Mouse (Mus musculus) MEL (cell line): ENCODE results near the gene Vash1.

Experiments
- CHD2 ChIP-seq: IDR thresholded peaks from 2 replicates; pipeline ENCODE4 v1.6.1; 2011; ENCODE audit warnings: low read length, improper control_type of control experiment
- CTCF ChIP-seq, 3 experiments: IDR thresholded peaks in 2 of 3; conservative IDR thresholded peaks in 1 of 3; 2 replicates each; pipeline ENCODE4 v1.5.1; 2011 to 2012; ENCODE audit warnings: low read length in 3 of 3, low read depth in 2 of 3, mild to moderate bottlenecking in 2 of 3, improper control_type of control experiment in 1 of 3, inconsistent platforms in 1 of 3, mixed read lengths in 1 of 3, moderate library complexity in 1 of 3; ENCODE audit not compliant: control insufficient read depth in 1 of 3, insufficient read depth in 1 of 3, poor library complexity in 1 of 3, severe bottlenecking in 1 of 3
- ELF1 ChIP-seq: IDR thresholded peaks from 2 replicates; pipeline ENCODE4 v1.6.1; 2014; ENCODE audit warnings: low read depth, mild to moderate bottlenecking, inconsistent platforms, low read length, improper control_type of control experiment, moderate library complexity
- EP300 ChIP-seq, 2 experiments: IDR thresholded peaks; 2 replicates each; pipeline ENCODE4 v1.6.1; 2011; ENCODE audit warnings: improper control_type of control experiment in 2 of 2, low read length in 2 of 2, low read depth in 1 of 2, mild to moderate bottlenecking in 1 of 2
- GABPA ChIP-seq: IDR thresholded peaks from 2 replicates; pipeline ENCODE4 v1.6.1; 2012; ENCODE audit warnings: low read depth, mild to moderate bottlenecking, inconsistent platforms, low read length, improper control_type of control experiment, moderate library complexity
- KAT2A ChIP-seq: conservative IDR thresholded peaks from 2 replicates; pipeline ENCODE4 v1.6.1; 2012; ENCODE audit warnings: low read depth, low read length, improper control_type of control experiment, inconsistent platforms
- MAZ ChIP-seq: IDR thresholded peaks from 2 replicates; pipeline ENCODE4 v1.6.1; 2012; ENCODE audit warnings: low read depth, mild to moderate bottlenecking, inconsistent platforms, low read length, improper control_type of control experiment
- POLR2A ChIP-seq, 2 experiments: IDR thresholded peaks; 2 replicates each; pipeline ENCODE4 v1.6.1; 2011 to 2012; ENCODE audit warnings: low read length in 2 of 2, mild to moderate bottlenecking in 2 of 2, control low read depth in 1 of 2, improper control_type of control experiment in 1 of 2, low read depth in 1 of 2, moderate library complexity in 1 of 2; ENCODE audit not compliant: control insufficient read depth in 1 of 2, insufficient read depth in 1 of 2, poor library complexity in 1 of 2
- POLR2AphosphoS2 ChIP-seq: IDR thresholded peaks from 2 replicates; pipeline ENCODE4 v1.6.1; 2011; ENCODE audit warnings: low read length, improper control_type of control experiment
- SIN3A ChIP-seq: IDR thresholded peaks from 2 replicates; pipeline ENCODE4 v1.6.1; 2012; ENCODE audit warnings: low read length, improper control_type of control experiment, inconsistent platforms
- TBP ChIP-seq: IDR thresholded peaks from 2 replicates; pipeline ENCODE4 v1.8.0; 2011; ENCODE audit warnings: low read depth, low read length, improper control_type of control experiment
- USF1 ChIP-seq: IDR thresholded peaks from 2 replicates; pipeline ENCODE4 v1.6.1; 2014; ENCODE audit warnings: low read depth, mild to moderate bottlenecking, inconsistent platforms, low read length, improper control_type of control experiment, moderate library complexity
- ZNF384 ChIP-seq: IDR thresholded peaks from 2 replicates; pipeline ENCODE4 v1.6.1; 2012; ENCODE audit warnings: low read depth, mild to moderate bottlenecking, inconsistent platforms, low read length, improper control_type of control experiment

DNA sequence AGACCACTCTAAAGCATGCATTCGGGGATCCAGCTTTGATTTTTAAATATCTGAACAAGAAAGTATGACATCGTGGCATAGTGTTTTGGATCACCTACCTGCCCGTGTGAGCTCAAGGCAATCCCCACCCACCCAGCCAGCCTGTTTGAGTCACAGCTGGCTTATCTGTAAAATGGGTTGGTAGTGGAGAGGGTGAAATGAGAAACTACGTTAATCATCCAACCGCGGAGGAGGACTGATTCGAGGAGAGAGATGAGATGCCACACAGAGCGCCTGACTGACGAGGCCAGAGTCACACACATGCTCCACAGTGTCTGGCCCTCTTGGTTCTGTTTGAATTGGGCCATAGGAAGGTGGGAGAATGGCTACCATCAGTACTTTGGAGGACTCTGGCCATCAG is 3.1 kb downstream of the Vash1 start:
- TF ChIP-seq POLR2A (IDR thresholded peaks at IDR 0.05; ENCODE audit: control insufficient read depth in 1 of 2, insufficient read depth in 1 of 2, low read depth in 1 of 2, low read length in 2 of 2, poor library complexity in 1 of 2) (no peak), CTCF (IDR thresholded peaks at IDR 0.05 in 2 of 3, conservative IDR thresholded peaks at IDR 0.05 in 1 of 3; ENCODE audit: control insufficient read depth in 1 of 3, insufficient read depth in 1 of 3, low read depth in 2 of 3, low read length in 3 of 3, poor library complexity in 1 of 3, severe bottlenecking in 1 of 3) (no peak), EP300 (IDR thresholded peaks at IDR 0.05; ENCODE audit: low read depth in 1 of 2, low read length in 2 of 2) (no peak), SIN3A (no peak), MAZ (no peak), ELF1 (no peak), ZNF384 (no peak), KAT2A (no peak), POLR2AphosphoS2 (no peak), TBP (no peak), USF1 (no peak), GABPA (no peak), CHD2 (no peak)
